Mouse (Mus musculus) right cerebral cortex, postnatal 25 days (tissue): Measurements from ENCODE around the gene Chmp1a.
"Not testable (repeated sequence)": the region's sequence is repeated elsewhere in the genome, so short reads cannot be mapped to it uniquely, and the experiment has no call there.

ENCODE experiments used
- DNase-seq: peaks from one replicate; pipeline ENCODE4 v3.0.0; 2022

Chmp1a gene

GRCm38 (mm10) chr8:123230326-123230725, 17.8 kb upstream of the Chmp1a start:
- DNase-seq, result not testable (repeated sequence)

GRCm38 (mm10) chr8:123228416-123228815, 15.9 kb upstream of the Chmp1a start:
- DNase-seq, result no peak

- DNase-seq, result peak; percentile 95
These were observed 12.0 kb upstream of the Chmp1a start, which contains the start of gene Cdk10 for GRCm38 (mm10) chr8:123224278-123225266. TSS of gene Cdk10 (plus strand) at chr8:123224842.

- DNase-seq, result no peak
These were observed 8.4 kb upstream of the Chmp1a start for GRCm38 (mm10) chr8:123220917-123221316.

- DNase-seq, result no peak
These were observed 2.9 kb upstream of the Chmp1a start for GRCm38 (mm10) chr8:123215430-123215829.

GRCm38 (mm10) chr8:123213118-123213772, 682 bp upstream of the Chmp1a start:
- DNase-seq, result no peak

- DNase-seq, result no peak
These were observed 687 bp downstream of the Chmp1a start for GRCm38 (mm10) chr8:123211876-123212275.

GRCm38 (mm10) chr8:123203571-123203970, 9.0 kb downstream of the Chmp1a start:
- DNase-seq, result no peak

- DNase-seq, result peak; percentile 69
These were observed 10.3 kb downstream of the Chmp1a start for GRCm38 (mm10) chr8:123202288-123202687.

DNA sequence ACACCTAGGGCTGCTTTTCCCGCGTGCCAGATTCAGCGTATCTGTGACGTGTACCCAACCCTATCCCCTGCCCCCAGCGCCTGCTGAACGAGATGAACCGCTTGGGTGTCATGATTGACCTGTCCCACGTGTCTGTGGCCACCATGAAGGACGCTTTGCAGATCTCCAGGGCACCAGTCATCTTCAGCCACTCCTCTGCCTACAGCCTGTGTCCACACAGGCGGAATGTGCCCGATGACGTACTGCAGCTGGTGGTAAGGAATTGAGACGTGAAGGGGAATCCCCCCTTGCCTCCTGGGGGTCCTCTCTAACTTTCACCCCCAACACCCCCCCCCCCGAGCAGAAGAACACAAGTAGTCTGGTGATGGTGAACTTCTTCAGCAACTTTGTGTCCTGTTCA, 12.7 kb downstream of the Chmp1a start:
- no peak for DNase-seq

GRCm38 (mm10) chr8:123197016-123197415, 15.5 kb downstream of the Chmp1a start:
- not testable (repeated sequence) for DNase-seq

DNA sequence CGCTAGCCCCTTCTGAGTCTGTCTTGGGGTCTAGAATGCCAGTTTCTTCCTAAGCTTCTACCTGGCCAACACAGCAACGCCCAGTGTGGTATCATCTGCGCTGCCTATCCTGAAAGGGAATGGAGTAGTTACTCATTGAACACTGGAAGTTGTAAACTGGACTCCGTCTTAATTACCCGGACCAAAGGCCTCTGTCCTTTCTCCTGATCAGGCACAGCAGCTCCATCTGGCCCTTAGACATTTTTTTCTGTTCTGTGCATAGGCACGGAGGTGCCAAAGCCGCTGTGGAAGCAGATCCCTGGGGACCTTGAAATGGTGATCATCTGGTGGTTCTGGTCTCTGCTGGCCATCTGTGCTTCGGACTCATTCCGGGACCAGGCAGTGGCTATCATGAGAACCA, 18.8 kb downstream of the Chmp1a start:
- DNase-seq, result no peak

- DNase-seq, result no peak
These were observed 20.7 kb downstream of the Chmp1a start for GRCm38 (mm10) chr8:123191908-123192307.

- DNase-seq, result peak; percentile 77
These were observed 21.9 kb downstream of the Chmp1a start for GRCm38 (mm10) chr8:123190678-123191077.

GRCm38 (mm10) chr8:123188841-123189240, 23.7 kb downstream of the Chmp1a start:
- DNase-seq, result no peak

- DNase-seq, result no peak
These were observed 24.6 kb downstream of the Chmp1a start for GRCm38 (mm10) chr8:123188006-123188405.

DNA sequence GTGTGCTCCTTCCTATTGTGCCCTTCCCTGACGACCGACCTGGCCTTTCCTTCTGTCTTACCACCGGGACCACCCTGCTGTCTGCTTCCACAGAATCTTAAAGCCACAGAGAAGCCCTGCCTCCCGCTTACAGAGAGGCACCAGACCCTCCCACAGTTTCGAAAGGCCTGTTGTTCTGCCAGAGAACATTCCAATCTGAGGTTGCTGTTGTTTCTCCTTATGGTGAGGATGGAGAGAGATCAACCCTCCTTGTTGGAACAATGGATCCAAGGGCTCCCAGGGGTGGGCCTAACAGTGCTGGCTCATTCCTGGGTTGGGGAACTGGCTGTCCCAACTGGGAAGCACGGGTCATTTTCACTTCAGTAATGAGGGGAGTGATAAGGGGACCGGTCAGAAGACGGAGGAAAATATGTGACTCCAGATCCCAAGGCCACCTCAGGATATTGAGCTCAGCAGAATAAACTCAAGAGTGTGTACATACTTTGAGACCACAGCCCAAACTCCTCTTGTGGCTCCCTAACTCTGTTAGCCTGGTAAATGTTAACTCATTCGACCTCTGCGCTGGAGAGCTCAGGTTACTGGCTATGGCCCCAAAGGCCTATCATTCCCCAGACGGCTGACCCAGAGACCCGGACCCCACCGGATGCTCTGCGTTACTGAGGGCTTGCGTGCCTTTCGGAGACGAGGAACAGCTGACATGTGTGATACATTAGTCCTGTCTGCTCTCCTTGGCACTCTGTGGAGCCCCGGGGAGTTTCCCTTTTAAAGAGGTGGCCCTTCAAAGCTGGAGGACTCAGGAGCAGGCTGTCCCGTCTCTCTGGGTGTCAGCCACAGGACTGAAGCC, 26.8 kb downstream of the Chmp1a start, which contains the start of gene Dpep1:
Dpep1 (plus strand) TSS at position 677 of the 844 bp plus-strand sequence.
- DNase-seq, result no peak

DNA sequence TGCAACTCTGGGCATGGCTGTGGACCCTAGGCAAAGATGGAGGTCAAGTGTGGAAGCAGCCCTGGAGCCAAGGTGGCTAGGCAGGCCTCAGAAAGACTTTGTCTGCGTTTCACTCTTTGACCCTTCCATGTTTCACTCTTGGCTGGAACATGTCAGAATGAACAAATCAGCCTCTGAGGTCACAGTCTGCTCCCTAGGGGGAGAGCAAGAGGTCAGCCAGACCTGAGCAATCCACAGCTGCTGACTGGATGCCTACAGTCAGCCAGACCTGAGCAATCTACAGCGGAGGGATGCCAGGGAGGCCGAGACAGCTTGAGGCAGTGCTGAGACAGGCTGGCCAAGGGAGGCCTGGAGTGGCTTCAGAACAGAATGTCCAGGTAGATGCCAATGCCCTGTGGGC, 31.2 kb downstream of the Chmp1a start:
- no peak for DNase-seq

GRCm38 (mm10) chr8:123157888-123158465, 54.6 kb downstream of the Chmp1a start, which contains the start of gene Sult5a1:
TSS of gene Sult5a1 (minus strand) at chr8:123158315.
- no peak for DNase-seq

GRCm38 (mm10) chr8:123156070-123156773, 56.3 kb downstream of the Chmp1a start:
- DNase-seq, result no peak

DNA sequence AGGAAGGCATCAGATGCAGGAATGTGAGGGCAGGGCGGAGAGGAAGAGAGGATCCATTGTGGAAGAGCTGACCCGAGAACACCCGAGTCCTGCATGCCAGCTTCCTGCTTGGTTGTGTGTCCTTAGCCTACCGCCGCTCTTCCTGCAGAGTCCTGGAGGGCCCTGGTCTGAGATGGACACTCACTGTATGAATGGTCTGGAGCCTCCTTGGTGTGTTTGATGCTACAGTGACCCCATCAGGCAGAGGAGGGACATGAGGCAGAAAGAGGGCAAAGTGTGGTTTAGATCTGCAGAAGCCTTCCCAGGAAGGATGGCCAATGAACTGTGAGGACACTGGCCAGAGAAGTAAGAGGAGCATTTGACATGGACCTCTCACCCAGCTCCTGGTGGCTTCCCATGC, 57.4 kb downstream of the Chmp1a start:
- DNase-seq, result no peak
